Mouse (Mus musculus) olfactory bulb, adult 2 months (tissue): Measurements from ENCODE around the gene Cplane1.

Source experiments
- CTCF ChIP-seq: fragments of 200-500 bp; IDR thresholded peaks from 2 replicates; pipeline ENCODE4 v1.5.1; 2012; ENCODE audit warnings: low read depth, mild to moderate bottlenecking, low read length, moderate library complexity; ENCODE audit not compliant: insufficient read depth
- POLR2A ChIP-seq: fragments of 200-500 bp; IDR thresholded peaks from 2 replicates; pipeline ENCODE4 v1.6.1; 2012; ENCODE audit warnings: mild to moderate bottlenecking, low read depth, low read length, moderate library complexity; ENCODE audit not compliant: insufficient read depth

DNA sequence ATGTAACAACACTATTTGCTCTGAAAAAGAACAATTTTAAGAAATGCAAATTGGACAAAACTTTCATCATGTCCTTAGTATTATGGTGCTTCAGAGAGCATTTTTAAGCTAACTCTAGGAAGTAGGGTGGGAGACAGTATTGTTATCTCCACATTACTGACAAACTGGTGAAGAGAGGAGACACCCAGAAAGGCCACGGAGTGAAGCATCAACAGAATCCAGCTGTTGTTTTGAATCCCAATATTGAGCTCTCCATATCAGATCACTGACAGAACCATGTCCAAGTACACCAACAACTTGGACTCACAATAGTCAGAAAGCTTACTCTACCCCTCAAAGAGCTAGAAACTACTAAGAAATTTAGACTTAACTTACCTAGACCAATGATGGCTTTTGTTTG, 136.6 kb downstream of the Cplane1 start:
- TF ChIP-seq POLR2A (no peak), CTCF (no peak)
